Mouse (Mus musculus): ENCODE results near the gene Lmntd2. TPM values are rescaled to one million over a fixed set of nuclear protein-coding genes. Genes with fewer than 3 reads are reported as not detected.

Lmntd2 gene
- polyA plus RNA-seq, 1 experiment from 2014 or later = 0.46 TPM

DNA sequence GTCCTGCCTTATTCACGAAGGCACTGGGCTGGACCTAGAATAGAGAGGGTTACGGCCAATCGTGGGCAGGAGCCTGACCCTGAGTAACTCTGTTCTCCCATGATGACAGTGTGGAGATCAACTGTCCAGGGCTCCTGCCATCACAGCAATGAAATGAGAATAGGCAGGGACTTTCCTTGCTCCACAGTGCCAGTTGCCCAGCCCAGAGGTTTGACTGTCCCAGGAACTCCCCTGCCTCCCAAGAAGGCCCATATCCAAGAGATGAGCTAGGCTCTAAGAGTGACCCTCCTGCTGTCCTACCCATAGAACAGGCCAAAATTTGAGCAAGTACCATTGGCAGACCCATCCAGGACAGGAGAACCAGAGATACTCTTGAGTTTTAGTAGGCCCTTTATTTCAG is 25.1 kb downstream of the Lmntd2 start:
- no peaks in the 10 kb centered on the region for H3K9me3 ChIP-seq (ENCODE audit: control insufficient read depth, low read length)
- H3K27me3 ChIP-seq (ENCODE audit: control insufficient read depth, insufficient read depth, low read length) = no peaks in the 10 kb centered on the region
- peaks cover 4 to 14% of the 10 kb centered on the region in 2 experiments; a peak in 3 of 4 replicates for H3K4me1 ChIP-seq (ENCODE audit: control insufficient read depth in 2 of 2, insufficient read depth in 2 of 2, low read length in 2 of 2)
- no peak overlapping the region for H3K4me3 ChIP-seq (ENCODE audit: control insufficient read depth in 1 of 2, insufficient read depth in 1 of 2, low read depth in 1 of 2, low read length in 2 of 2)
- H3K36me3 ChIP-seq (ENCODE audit: control insufficient read depth, insufficient read depth, low read length) = peaks cover 37% of the 10 kb centered on the region
- ATAC-seq (ENCODE audit: insufficient number of reproducible peaks, insufficient read depth, low FRiP score, low read depth) = no peak
- no peak overlapping the region for H3K27ac ChIP-seq (replicated peaks in 1 of 2; ENCODE audit: control insufficient read depth in 1 of 2, insufficient read depth in 1 of 2, low read depth in 2 of 2, low read length in 2 of 2)
- 86% methylated on average over 3 of the region's 3 CpGs for WGBS
- no peak overlapping the region for H3K4me2 ChIP-seq (ENCODE audit: low read length)
- no peak overlapping the region for H3K9ac ChIP-seq (ENCODE audit: low read length)

DNA sequence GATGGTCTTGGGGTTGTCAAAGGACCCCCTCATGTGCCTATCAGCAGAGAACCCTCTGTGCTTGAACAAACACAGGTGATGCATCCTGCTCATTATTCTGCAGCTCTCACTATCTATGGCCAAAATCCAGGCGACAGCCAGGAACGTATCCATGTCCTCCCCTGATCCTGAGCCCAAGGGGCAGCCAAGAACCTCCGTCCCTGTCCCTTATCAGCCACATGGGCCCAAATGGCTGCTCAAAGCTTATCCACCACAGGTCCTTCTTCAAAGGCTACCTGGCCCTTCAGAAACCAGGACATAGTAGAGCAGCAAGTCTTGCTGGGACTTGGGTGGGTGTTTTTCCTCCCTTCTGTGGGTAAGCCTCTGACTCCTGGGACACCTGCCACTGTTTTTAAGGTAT is 25.7 kb downstream of the Lmntd2 start:
- H3K4me2 ChIP-seq (ENCODE audit: low read length) = no peak overlapping the region
- peaks cover 37% of the 10 kb centered on the region for H3K36me3 ChIP-seq (ENCODE audit: control insufficient read depth, insufficient read depth, low read length)
- ATAC-seq (ENCODE audit: insufficient number of reproducible peaks, insufficient read depth, low FRiP score, low read depth) = no peak
- no peaks in the 10 kb centered on the region for H3K27me3 ChIP-seq (ENCODE audit: control insufficient read depth, insufficient read depth, low read length)
- H3K4me1 ChIP-seq (ENCODE audit: control insufficient read depth in 2 of 2, insufficient read depth in 2 of 2, low read length in 2 of 2) = peaks cover 4 to 14% of the 10 kb centered on the region in 2 experiments; a peak in 3 of 4 replicates
- 60% methylated on average over 3 of the region's 3 CpGs for WGBS
- no peak overlapping the region for H3K4me3 ChIP-seq (ENCODE audit: control insufficient read depth in 1 of 2, insufficient read depth in 1 of 2, low read depth in 1 of 2, low read length in 2 of 2)
- H3K9me3 ChIP-seq (ENCODE audit: control insufficient read depth, low read length) = no peaks in the 10 kb centered on the region
- H3K9ac ChIP-seq (ENCODE audit: low read length) = no peak overlapping the region
- H3K27ac ChIP-seq (replicated peaks in 1 of 2; ENCODE audit: control insufficient read depth in 1 of 2, insufficient read depth in 1 of 2, low read depth in 2 of 2, low read length in 2 of 2) = no peak overlapping the region

DNA sequence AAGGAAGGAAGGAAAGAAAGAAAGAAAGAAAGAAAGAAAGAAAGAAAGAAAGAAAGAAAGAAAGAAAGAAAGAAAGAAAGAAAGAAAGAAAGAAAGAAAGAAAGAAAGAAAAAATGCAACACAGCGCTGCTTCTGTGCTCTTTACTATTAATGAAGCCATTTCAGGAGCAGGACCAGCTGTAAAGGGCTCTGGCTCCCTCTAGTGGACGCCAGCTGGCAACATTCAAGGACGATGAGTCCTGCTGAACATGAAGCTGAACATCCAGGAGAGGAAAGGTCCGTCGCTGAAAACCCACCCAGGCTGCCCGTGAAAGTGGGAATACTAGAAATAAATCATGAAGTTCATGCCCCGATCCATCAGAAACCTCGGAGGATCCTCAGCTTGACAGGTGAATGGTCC is 37.7 kb downstream of the Lmntd2 start:
- H3K9ac ChIP-seq (ENCODE audit: low read length) = no peak overlapping the region
- peaks cover 5 to 6% of the 10 kb centered on the region in 2 experiments; a peak in 2 of 4 replicates for H3K4me1 ChIP-seq (ENCODE audit: control insufficient read depth in 2 of 2, insufficient read depth in 2 of 2, low read length in 2 of 2)
- peaks cover 10% of the 10 kb centered on the region; the same call in 1 of the 2 replicates for H3K27me3 ChIP-seq (ENCODE audit: control insufficient read depth, insufficient read depth, low read length)
- no peak overlapping the region for H3K4me2 ChIP-seq (ENCODE audit: low read length)
- no peak overlapping the region for H3K27ac ChIP-seq (replicated peaks in 1 of 2; ENCODE audit: control insufficient read depth in 1 of 2, insufficient read depth in 1 of 2, low read depth in 2 of 2, low read length in 2 of 2)
- H3K36me3 ChIP-seq (ENCODE audit: control insufficient read depth, insufficient read depth, low read length) = no peaks in the 10 kb centered on the region
- ATAC-seq (ENCODE audit: insufficient number of reproducible peaks, insufficient read depth, low FRiP score, low read depth) = no peak
- H3K9me3 ChIP-seq (ENCODE audit: control insufficient read depth, low read length) = no peaks in the 10 kb centered on the region
- no peak overlapping the region for H3K4me3 ChIP-seq (ENCODE audit: control insufficient read depth in 1 of 2, insufficient read depth in 1 of 2, low read depth in 1 of 2, low read length in 2 of 2)
- WGBS = 3% methylated on average over 8 of the region's 8 CpGs

DNA sequence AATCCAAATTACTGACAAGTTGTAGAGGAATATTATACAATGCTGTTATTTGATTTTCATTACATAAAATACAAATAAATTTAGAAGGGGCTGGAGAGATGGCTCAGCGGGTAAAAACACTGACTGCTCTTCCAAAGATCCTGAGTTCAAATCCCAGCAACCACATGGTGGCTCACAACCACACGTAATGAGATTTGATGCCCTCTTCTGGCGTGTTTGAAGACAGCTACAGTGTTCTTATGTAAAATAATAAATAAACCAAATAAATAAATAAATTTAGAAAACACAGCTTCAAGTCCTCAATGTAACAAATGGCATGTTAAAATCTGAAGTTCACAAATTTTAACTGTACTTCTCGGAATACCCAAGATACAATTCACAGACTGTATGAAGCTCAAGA is 38.8 kb downstream of the Lmntd2 start:
- no peaks in the 10 kb centered on the region for H3K36me3 ChIP-seq (ENCODE audit: control insufficient read depth, insufficient read depth, low read length)
- H3K27ac ChIP-seq (replicated peaks in 1 of 2; ENCODE audit: control insufficient read depth in 1 of 2, insufficient read depth in 1 of 2, low read depth in 2 of 2, low read length in 2 of 2) = no peak overlapping the region
- no peak overlapping the region for H3K4me2 ChIP-seq (ENCODE audit: low read length)
- WGBS = 80% methylated on average over 4 of the region's 4 CpGs
- no peaks in the 10 kb centered on the region for H3K9me3 ChIP-seq (ENCODE audit: control insufficient read depth, low read length)
- no peak for ATAC-seq (ENCODE audit: insufficient number of reproducible peaks, insufficient read depth, low FRiP score, low read depth)
- peaks cover 5 to 6% of the 10 kb centered on the region in 2 experiments; a peak in 2 of 4 replicates for H3K4me1 ChIP-seq (ENCODE audit: control insufficient read depth in 2 of 2, insufficient read depth in 2 of 2, low read length in 2 of 2)
- no peak overlapping the region for H3K9ac ChIP-seq (ENCODE audit: low read length)
- no peak overlapping the region for H3K4me3 ChIP-seq (ENCODE audit: control insufficient read depth in 1 of 2, insufficient read depth in 1 of 2, low read depth in 1 of 2, low read length in 2 of 2)
- H3K27me3 ChIP-seq (ENCODE audit: control insufficient read depth, insufficient read depth, low read length) = peaks cover 10% of the 10 kb centered on the region; the same call in 1 of the 2 replicates

DNA sequence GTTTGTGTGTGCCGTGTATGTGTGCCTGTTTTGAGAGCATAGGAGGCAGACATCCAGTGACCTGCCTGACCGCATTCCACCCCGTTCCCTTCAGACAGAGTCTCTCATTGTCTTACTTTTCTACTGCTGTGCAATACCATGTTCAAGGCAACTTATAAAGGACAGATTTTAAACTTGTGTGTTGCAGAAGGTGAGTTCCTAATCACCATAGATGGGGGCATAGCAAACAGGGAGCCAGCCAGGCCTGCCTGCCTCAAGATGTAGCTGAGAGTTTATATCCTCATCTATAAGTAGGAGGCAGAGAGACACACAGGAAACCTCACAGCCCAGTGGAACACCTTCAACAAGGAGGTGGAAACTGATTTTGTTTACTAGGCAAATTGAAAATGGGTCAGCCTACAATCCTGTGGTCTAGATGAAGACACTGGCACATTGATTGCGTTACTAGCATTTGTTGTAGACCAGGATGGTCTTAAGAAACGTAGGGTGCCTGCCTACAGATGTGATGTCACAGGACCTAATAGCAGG is 40.5 kb downstream of the Lmntd2 start:
- Histone ChIP-seq H3K9ac (ENCODE audit: low read length) (peak overlapping the region; percentile 72), H3K27ac (replicated peaks in 1 of 2; ENCODE audit: control insufficient read depth in 1 of 2, insufficient read depth in 1 of 2, low read depth in 2 of 2, low read length in 2 of 2) (peak overlapping the region; percentile 96 to 99; a peak in 1 of 4 replicates), H3K4me3 (ENCODE audit: control insufficient read depth in 1 of 2, insufficient read depth in 1 of 2, low read depth in 1 of 2, low read length in 2 of 2) (peak overlapping the region; percentile 57 to 91; a peak in 3 of 4 replicates), H3K4me2 (ENCODE audit: low read length) (peak overlapping the region; percentile 73), H3K36me3 (ENCODE audit: control insufficient read depth, insufficient read depth, low read length) (no peaks in the 10 kb centered on the region), H3K4me1 (ENCODE audit: control insufficient read depth in 2 of 2, insufficient read depth in 2 of 2, low read length in 2 of 2) (peaks cover 6 to 11% of the 10 kb centered on the region in 2 experiments; a peak in 3 of 4 replicates), H3K9me3 (ENCODE audit: control insufficient read depth, low read length) (no peaks in the 10 kb centered on the region), H3K27me3 (ENCODE audit: control insufficient read depth, insufficient read depth, low read length) (peaks cover 10% of the 10 kb centered on the region; the same call in 1 of the 2 replicates)
- WGBS = 92% methylated on average over 5 of the region's 5 CpGs
- no peak for ATAC-seq (ENCODE audit: insufficient number of reproducible peaks, insufficient read depth, low FRiP score, low read depth)

DNA sequence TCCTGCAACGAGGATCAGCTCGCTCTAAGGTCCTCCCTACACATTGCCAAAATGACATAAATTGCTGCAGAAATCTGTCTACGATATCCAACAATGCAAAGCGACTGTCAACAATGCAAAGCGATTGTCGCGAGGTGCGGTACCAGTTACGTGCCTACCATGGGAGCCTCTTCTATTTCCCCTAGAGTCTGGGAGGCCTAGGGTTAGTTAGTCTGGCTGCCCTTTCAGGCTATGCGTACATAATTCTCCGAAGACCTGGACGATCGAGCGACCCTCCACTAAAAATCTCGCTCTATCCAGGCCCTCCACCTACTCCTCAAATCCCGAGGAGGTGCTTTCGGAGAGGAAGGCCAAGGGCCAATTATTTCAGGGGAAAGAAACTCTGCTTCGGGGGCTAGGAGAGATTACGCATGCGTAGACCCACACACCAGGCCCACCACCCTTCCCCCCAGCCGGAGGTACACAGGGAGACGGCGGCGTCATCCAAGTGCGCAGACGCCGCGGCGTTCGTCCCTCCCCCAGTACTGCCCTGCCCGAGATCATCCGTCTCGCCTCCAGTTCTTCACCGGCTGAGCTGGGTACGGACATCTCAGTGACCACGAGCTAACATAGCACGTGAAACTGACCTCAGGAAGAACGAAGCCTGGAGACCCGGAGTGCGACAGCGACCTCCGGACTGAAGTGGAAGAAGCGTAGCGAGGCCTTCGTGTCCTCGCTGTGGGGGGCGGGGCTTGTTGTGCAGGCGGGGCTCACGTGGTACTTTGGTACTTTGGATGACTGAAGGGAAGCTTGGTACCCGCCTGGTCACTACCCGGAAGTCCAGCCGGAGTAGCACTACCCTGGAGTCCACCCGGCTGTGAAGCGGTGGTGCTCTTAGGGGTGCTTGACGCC is 41.5 kb downstream of the Lmntd2 start, which contains the start of gene Rnh1:
Rnh1 (minus strand) TSS at position 742 of the 891 bp plus-strand sequence.
- peaks cover 9% of the 10 kb centered on the region; the same call in 1 of the 2 replicates for H3K27me3 ChIP-seq (ENCODE audit: control insufficient read depth, insufficient read depth, low read length)
- peak within 1 kb of the TSS; percentile 73 for H3K4me2 ChIP-seq (ENCODE audit: low read length)
- H3K4me1 ChIP-seq (ENCODE audit: control insufficient read depth in 2 of 2, insufficient read depth in 2 of 2, low read length in 2 of 2) = peaks cover 10 to 19% of the 10 kb centered on the region in 2 experiments; a peak in 3 of 4 replicates
- H3K36me3 ChIP-seq (ENCODE audit: control insufficient read depth, insufficient read depth, low read length) = no peaks in the 10 kb centered on the region
- no peaks in the 10 kb centered on the region for H3K9me3 ChIP-seq (ENCODE audit: control insufficient read depth, low read length)
- ATAC-seq (ENCODE audit: insufficient number of reproducible peaks, insufficient read depth, low FRiP score, low read depth) = peak; percentile 95
- peak within 1 kb of the TSS; percentile 96 to 99 for H3K27ac ChIP-seq (replicated peaks in 1 of 2; ENCODE audit: control insufficient read depth in 1 of 2, insufficient read depth in 1 of 2, low read depth in 2 of 2, low read length in 2 of 2)
- H3K4me3 ChIP-seq (ENCODE audit: control insufficient read depth in 1 of 2, insufficient read depth in 1 of 2, low read depth in 1 of 2, low read length in 2 of 2) = peak within 1 kb of the TSS; percentile 57 to 91
- WGBS = 3% methylated on average over 55 of the region's 55 CpGs
- H3K9ac ChIP-seq (ENCODE audit: low read length) = peak within 1 kb of the TSS; percentile 72

DNA sequence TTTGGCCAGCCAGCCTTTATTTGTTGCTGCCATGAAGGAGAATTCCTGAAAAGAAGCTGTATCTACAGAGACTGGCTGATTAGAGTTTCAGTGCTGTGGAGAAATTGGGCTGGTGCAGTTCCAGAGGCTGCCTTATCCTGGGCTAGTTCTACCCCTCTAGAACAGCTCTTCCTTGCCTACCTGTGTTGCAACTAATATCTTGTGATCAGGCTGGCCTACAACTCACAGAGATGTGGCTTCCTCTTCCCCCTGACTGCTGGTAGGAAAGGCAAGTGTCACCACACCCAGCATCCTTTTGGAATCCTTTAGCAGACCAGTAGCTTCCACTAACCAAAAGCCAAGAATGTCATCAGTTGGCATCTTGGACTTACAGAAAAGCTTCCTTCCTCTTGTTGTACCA is 44.0 kb downstream of the Lmntd2 start:
- ATAC-seq (ENCODE audit: insufficient number of reproducible peaks, insufficient read depth, low FRiP score, low read depth) = no peak
- no peaks in the 10 kb centered on the region for H3K27me3 ChIP-seq (ENCODE audit: control insufficient read depth, insufficient read depth, low read length)
- H3K27ac ChIP-seq (replicated peaks in 1 of 2; ENCODE audit: control insufficient read depth in 1 of 2, insufficient read depth in 1 of 2, low read depth in 2 of 2, low read length in 2 of 2) = no peak overlapping the region
- no peak overlapping the region for H3K4me3 ChIP-seq (ENCODE audit: control insufficient read depth in 1 of 2, insufficient read depth in 1 of 2, low read depth in 1 of 2, low read length in 2 of 2)
- no peak overlapping the region for H3K9ac ChIP-seq (ENCODE audit: low read length)
- H3K36me3 ChIP-seq (ENCODE audit: control insufficient read depth, insufficient read depth, low read length) = peaks cover 16% of the 10 kb centered on the region; the same call in 1 of the 2 replicates
- H3K4me2 ChIP-seq (ENCODE audit: low read length) = no peak overlapping the region
- H3K9me3 ChIP-seq (ENCODE audit: control insufficient read depth, low read length) = no peaks in the 10 kb centered on the region
- peaks cover 10 to 19% of the 10 kb centered on the region in 2 experiments; a peak in 3 of 4 replicates for H3K4me1 ChIP-seq (ENCODE audit: control insufficient read depth in 2 of 2, insufficient read depth in 2 of 2, low read length in 2 of 2)

Measured in heart, embryonic 14.5 days (tissue).